Mouse (Mus musculus) common myeloid progenitor, adult 5-6 weeks (primary cell): ENCODE data around the gene Ccdc159. TPM values are rescaled to one million over a fixed set of nuclear protein-coding genes. Genes with fewer than 3 reads are reported as not detected.
A peak's percentile ranks its signal among the peaks of the same experiment; 100 is the strongest.

Experiments used
- ATAC-seq: replicated peaks from 2 replicates; pipeline ENCODE4 v1.8.0; 2016; ENCODE audit warnings: low read depth, mild to moderate bottlenecking, moderate TSS enrichment, inconsistent platforms; ENCODE audit not compliant: poor library complexity, severe bottlenecking
- total RNA-seq: library from RNA; stranded (forward); fragments of 200-1000, 187-1606 nt; gene quantifications from 2 replicates; pipeline ENCODE4 v1.2.3, GENCODE M21; 2017

The Ccdc159 gene
- total RNA-seq, 1 experiment from 2014 or later, result not detected

DNA sequence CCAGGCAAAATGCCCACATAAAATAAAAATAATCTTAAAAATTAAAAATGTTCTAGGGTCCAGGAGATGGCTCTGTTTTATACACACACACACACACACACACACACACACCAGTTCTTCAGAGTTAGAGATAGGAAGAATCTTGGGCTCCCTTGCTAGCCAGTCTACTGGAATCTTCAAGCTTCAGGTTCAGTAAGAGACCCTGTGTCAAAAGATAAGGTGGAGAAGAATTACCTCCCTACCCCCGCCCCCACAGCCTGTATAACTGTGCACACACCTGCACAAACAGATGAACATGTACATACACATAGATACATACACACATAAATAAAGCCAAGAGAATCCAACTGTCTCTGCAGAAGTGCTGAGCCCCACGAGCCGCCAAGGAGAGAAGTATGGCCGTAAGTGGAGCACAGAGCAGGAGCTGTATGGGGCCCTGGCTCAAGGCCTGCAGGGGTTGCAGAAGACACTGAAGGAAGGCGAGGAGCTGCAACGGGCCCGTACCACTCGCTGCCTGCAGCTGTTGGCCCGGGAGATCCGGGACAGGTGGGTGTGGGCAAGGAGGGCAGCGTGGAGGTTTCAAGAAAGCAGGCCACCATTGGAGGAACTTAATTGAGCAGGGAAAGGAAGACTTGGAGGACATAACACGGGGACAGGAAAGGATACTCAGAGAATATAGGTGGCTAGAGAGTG is 5.3 kb downstream of the Ccdc159 start:
- no peak for ATAC-seq

DNA sequence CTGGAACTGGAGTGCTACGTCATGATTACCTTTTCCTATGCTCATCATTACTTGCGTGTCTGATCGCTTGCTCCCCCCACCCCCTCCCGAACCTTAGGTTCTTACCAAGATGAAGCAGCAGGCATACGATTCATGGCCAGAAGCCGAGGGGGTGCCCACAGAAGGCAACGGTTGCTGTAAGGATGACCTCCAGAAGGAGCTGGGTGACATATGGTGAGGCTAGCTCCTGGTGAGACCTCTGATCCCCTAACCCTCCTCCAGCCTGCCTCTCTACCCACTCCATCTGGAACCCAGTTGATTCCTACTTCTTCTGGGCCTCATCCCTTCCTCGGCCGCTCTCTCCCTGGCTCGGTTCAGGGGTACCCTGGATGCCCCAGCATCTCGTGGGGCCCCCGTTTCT is 6.8 kb downstream of the Ccdc159 start:
- no peak for ATAC-seq

DNA sequence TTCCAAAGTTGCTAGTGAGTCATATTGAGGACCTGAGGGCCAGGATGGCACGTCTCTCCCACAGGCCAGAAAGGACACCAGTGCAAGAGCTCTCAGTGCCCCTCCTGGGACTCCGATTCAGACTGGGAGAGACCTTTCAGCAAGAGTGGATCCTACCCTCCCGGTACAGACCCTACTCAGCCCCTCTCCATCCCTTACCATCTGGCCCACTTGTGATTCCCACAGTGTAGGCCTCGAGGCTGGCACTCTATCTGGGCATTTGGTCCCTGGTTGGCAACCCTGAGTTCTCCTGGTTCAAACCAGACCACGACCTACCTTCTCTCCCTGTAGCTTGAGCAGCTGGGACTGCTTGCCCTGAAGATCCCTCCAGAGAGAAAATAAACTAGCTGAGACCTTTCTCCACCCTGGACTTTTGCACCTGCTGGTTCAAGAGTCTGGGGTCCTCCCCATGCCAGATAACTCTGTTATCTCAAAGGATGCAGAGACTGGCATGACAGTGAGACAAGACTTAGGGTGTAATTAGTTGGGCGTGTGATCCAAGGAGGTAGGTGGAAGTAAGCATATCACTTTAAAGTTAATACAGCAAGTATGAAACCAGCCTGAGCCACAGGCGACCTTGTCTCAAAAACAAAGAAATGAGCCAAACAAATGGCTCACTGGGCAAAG is 8.3 kb downstream of the Ccdc159 start:
- ATAC-seq, result no peak

DNA sequence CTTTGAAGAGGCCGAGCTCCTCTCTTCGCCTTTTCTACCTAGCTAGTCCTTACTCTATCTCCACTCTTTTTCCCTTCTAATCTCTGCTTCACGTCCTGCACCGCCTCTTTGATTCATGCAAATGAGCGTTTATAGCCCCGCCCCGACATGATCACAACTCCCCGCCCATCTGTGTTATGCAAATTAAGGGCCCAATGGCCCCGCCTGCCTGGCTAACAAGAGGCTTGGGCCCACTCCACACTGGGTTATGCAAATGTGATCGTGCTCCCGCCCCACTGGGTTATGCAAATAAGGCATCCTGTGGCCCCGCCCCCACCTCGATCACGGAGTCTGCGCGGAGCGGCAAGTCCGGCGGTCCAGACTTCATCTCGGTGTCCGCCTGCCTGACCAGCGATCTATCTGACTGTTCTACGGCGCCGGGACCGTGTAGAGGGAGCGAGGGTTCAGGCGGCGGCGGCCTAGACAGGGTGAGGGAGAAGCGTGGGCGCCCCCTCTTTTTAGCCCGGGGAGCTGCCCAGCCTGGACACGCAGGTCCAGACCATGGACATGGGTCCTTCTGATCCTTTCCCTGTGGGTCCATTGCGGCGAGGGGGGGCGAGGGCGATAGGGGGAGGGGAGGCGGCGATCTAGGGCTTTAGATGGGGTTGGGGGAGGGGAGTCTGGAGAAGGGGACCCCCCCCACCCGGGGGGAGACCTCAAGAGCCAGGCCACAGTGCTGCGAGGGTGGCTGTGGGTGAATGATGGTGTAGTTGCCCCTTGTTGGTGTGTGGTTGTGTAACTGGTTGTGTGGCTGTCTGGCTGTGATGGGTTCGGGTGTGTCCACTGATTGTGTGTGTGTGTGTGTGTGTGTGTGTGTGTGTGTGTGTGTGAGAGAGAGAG is 9.7 kb downstream of the Ccdc159 start, which contains the start of gene Plppr2:
Gene Plppr2 (plus strand): TSS at position 342 of the 879 bp plus-strand sequence.
- ATAC-seq, result peak; percentile 99

DNA sequence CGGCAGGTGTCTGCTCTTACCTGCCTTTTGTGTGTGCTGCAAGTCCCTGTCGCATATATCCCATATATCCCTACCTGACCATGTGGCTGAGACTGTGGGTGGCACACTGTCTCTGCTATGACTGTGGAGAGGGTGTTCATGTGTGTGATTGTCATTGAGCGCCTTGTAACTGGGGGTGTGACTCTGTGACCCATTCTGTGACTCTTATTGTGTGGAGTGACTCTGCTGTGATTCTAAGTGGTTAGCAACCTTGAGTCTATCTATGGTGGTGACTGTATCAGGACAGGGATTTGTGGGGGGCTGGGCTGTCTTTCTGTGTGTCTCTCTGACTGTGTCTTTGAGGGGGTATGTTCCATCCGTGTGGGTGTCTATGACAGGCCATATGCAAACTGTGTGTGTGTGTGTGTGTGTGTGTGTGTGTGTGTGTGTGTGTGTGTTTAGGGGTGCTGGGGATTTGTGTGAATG is 10.5 kb downstream of the Ccdc159 start:
- no peak for ATAC-seq

DNA sequence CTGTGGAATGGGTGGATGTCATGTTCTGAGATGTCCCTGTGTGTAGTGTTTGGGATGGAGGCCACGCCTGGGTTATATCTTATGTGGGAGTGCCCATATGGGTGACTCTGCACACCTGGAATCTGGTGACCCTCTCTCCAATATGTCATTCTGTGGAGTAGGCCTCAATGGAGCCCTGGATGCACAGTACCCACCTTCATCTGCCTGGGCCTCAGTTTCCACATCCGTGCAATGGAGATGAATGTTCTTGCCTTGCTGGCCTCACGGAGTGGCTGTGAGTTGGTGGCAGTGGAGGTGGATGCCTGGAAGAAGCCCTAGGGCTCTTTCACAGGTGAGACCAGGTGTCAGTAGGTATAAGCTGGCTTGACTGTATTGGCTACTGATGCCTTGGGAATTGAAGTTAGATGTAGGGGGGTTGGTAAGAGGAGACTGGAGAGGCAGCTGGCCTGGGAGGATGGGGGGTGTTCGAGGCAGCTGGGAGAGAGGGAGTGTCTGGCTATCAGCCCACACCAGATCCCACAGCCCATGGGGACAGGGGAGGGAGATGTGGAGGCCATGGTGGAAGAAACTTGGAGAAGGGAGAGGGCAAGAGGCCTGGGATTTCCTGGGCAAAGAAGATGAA is 11.1 kb downstream of the Ccdc159 start:
- no peak for ATAC-seq

DNA sequence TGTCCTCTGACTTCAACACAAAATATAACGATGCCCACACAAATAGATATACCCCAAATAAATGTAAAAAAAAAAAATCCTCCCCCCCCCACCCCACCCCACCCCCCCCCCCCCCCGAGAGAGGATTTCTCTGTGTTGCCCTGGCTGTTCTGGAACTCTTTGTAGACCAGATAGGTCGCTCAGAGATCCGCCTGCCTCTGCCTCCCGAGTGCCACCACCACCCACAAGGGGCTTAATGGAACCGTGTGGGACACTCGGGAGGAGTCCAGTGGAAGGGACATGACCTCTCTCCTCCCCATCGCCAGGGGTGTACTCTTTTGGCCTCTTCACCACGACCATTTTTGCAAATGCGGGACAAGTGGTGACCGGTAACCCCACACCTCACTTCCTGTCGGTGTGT is 15.8 kb downstream of the Ccdc159 start:
- ATAC-seq, result no peak

DNA sequence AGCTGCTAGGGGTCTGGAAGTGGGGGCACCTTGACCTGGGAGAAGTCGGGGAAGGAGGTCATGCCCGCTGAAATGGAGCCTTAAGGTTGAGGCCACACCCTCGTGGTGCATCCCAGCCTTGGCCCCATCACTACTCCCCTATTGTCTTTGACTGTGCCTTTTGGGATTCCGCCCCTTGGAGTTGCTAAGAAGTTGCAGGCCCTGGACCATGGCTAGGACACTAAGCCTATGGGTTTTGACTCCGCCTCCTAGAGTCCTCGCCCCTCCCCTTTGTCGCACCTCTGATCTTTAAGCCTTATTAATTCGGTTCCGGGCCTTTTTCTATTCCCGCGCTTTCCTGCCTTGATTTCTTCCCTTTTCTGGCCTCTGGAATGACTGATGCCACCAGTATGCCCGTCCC is 16.4 kb downstream of the Ccdc159 start:
- ATAC-seq, result no peak

DNA sequence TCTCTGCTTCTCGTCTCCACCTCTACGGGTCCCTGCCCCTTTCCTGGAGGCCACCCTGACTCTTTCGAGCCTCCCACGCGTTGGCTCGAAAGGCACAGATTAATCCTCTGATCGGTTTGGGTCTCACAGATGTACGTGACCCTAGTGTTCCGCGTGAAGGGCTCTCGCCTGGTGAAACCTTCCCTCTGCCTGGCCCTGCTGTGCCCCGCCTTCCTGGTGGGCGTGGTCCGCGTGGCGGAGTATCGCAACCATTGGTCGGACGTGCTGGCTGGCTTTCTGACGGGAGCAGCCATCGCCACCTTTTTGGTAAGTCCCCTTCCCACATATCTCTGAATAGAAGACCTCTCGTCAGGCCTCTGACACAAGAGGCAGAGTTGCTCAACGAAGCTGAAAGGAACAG is 17.0 kb downstream of the Ccdc159 start:
- ATAC-seq, result peak; percentile 17; the same call in 1 of the 2 replicates

DNA sequence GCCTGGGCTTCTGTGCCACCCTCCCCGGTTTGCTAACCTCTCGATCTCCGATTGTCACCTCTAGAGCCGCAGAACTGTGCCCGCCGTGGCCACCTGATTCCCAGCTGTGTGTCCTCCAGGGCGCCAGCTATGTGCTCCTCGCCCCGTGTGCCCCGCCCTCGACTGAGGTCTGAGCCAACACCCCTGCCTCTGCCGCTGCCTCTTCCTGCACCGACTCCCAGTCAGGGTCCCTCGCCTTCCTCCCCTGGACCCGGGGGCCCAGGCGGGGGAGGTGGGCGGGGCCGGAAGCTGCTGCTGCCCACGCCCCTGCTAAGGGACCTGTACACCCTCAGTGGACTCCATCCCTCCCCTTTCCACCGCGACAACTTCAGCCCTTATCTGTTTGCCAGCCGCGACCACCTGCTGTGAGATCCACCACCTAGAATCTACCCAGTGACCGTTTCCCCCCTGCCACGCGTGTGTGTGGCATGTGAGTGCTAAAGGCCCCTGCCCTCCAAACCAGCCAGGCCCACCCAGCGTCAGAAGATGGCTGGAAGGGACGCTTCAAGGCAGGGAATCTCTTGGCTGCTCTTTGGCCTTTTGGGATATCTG is 20.4 kb downstream of the Ccdc159 start:
- ATAC-seq, result peak; percentile 55

DNA sequence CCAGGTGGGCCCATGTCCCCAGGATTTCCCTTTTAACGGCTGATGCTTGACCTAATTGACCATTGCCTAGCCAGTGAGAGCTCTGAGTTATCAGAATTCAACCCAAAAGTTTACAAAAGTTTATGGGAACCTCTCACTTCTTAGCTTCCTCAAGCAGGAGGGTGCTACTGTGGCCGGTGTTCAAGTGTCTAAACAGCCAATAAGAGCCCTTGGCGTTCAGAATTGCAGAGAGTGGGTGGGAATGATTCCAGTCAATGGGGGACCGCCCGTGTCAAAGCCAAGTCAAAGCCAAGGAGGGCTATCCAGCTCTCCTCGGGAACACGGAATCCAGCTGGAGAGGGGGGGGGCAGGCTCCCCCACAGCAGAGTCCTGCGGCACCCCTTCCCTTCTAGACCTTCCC is 20.9 kb downstream of the Ccdc159 start:
- ATAC-seq, result no peak

DNA sequence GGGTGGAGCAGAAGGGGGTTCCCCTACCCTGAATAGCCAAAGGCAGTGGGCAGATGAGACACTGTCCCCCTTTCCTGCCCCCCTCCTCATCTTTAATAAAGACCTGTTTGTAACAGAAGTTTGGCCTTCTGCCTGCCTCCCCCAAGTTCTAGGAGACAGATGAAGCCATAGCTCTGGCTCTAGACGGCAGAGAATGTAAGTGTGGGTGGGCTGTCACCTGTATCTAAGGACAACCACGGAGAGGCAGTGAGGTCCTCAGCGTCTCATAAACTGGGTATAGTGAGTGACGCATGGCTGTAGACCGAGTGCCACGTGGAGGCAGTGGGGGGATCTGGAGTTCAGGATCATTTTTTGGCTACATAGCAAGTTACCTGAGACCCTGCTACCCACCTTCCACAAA is 21.5 kb downstream of the Ccdc159 start:
- ATAC-seq, result no peak

DNA sequence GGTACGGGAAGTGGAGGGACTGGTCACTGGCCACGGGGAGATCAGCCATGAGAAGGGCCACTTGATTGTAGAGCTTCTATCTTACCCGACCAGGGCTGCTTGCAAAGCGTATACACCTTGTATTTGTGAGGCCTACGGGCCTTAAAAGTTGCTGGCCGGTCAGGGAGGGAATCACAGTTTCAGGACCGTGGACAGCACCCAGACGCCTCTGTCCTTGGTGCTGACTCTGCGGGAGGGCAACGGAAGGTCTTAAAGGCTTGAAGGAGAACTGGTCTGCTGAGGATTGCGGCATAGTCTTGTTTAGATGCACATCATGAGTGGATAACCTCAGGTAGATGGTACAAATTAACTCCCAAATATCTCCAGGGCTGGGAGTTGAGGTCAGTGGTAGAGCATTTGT is 23.1 kb downstream of the Ccdc159 start:
- peak; percentile 77 for ATAC-seq

DNA sequence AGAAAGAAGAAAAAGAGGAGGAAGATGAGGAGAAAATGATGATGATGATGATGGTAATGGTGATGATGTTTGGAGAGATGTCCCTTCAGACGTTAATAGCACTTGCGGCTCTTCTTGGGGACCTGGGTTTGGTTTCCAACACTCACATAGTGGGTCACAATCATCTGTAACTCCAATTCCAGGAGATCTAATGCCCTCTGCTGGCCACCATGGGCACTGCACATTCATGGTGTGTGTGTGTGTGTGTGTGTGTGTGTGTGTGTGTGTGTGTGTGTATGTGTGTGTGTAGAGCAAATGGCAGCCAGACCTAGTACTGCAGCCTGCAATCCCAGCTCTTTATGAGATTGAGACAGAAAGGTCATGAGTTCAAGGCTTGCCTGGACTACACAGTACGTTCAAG is 24.7 kb downstream of the Ccdc159 start:
- ATAC-seq, result no peak

DNA sequence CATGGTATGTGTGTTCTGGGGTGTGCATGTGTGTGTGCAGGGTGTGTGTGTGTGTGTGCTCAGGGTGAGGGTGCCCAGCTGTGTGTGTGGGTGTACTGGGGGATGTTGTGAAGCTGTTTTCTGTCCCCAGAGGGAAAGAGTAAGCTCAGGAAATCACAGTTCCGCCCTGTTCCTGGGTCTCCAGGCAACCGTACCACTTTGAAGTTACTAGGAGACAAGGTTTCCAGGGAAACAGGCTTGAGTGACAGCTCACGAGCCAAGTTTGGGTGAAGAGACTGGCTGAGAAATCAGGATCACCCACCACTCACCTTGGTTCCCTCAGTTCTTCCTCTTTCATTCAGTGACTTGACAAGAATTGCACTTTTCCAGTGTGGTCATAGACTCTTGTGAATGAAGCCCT is 26.3 kb downstream of the Ccdc159 start:
- ATAC-seq, result no peak

DNA sequence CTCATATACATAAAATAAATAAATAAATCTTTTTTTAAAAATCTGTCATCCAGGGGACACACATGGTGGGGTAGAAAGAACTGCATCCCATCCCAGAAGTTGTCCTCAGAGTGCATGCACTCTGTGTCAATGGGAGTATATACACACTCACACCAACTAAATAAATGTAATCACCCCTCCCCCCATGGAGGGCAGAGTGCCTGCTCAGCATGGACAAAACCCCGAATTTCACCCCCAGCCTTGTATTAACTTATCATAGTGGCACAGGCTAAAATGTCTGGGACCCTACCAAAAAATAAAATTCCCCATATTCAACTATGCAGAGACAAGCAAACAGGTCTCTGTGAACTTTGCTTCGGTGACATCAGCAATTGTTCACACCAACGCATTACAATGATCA is 27.4 kb downstream of the Ccdc159 start:
- no peak for ATAC-seq

DNA sequence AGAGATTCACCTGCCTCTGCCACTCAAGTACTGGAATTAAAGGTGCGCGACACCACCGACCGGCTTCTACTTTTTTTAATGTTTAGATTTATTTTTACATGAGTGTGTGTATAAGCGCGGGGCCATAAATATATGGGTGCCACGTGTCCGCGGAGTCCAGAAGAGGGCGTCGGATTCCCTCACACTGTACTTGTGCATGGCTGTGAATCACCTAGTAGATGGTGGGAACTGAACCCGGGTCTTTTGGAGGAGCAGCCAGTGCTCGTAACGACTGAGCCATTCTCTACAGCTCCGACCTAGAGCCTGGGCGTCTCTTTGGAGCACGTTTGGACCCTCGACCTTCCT is 27.9 kb downstream of the Ccdc159 start:
- ATAC-seq, result peak; percentile 55

DNA sequence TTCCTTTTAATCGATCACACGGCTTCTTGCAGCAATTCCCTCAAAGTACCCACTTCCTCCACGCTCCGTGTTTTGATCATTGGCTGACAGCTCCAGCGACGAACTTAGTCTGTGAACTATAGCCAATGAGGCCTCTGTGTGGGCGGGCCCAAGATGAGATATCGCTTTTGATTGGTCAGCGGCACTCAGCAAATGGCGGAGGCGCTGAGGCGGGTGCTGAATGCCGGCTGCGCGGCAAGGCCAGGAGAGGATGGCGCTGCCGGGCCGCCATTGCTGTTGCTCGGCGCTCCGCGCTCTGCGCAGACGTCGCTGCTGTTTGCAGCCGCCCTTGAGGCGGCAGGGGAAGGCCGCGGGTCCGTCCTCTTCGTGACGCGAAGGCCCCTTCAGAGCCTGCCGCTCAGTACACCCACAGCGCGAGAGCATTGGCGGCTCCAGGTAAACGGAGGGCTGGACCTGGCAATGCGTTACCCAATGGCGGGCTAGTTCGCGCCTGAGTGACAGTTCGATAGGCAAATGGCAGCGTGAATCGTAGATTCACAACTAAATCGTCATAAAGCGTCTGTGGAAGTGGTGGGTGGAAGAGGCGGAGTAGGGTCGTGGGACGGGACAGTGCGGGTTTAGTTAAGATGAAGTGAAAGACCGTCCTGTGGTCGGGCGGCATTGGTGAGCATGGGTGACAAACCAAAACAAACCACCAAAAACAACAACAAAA is 28.5 kb downstream of the Ccdc159 start, which contains the start of gene Swsap1:
Gene Swsap1 (plus strand): TSS at position 186 of the 712 bp plus-strand sequence.
- ATAC-seq, result peak; percentile 90

DNA sequence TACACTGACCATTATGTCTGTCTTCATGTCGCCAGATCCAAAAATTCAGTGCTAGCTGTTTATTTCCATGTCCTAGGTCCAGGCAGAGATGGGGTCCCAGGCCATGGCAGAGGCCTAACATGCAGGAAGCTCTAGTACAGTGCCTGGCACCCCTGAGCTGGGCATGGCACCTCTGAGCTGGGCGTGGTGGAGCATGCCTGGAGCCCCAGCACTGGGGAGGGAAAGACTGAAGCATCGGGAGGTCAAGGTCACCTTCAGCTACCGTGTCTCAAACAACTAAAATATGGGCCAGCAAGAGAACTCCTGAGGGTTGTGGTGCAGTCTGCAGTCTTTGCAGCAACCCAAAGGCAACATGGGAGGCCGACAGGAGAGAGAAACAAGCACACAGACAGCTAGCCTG is 31.1 kb downstream of the Ccdc159 start:
- no peak for ATAC-seq
